Mouse (Mus musculus): Measurements from ENCODE around the gene Nefh. TPM values are rescaled to one million over a fixed set of nuclear protein-coding genes. Genes with fewer than 3 reads are reported as not detected.

Nefh gene
- total RNA-seq, 2 experiments from 2014 or later, result 0.15 TPM; not detected in 1

Small RNAs within 50 kb of the gene (microRNA-seq; reads per million reads assigned to microRNA genes)
- 0 reads per million in 2 experiments for gene Mir6918

Other genes starting within 250 kb of the Nefh start
- gene Uqcr10, start 243.7 kb downstream of the Nefh start, total RNA-seq (2021), result 1,000 to 10,000 TPM in 1 of 2 experiments, 100 to 1,000 TPM in 1; 914 to 1,010 TPM
- 10 to 100 TPM; 20.7 to 22.9 TPM for gene Zmat5, start 243.4 kb downstream of the Nefh start, total RNA-seq (2021)
- under 1 TPM; 0.33 to 0.74 TPM for gene Cabp7, start 201.3 kb downstream of the Nefh start, total RNA-seq (2021)
- gene Nf2, start 98.5 kb downstream of the Nefh start, total RNA-seq (2021), result 10 to 100 TPM; 45.7 to 47.4 TPM
- gene Nipsnap1, start 74.1 kb downstream of the Nefh start, total RNA-seq (2021), result 1 to 10 TPM in 1 of 2 experiments, under 1 TPM in 1; 0.42 to 1.1 TPM
- gene Thoc5, start 52.7 kb downstream of the Nefh start, total RNA-seq (2021), result 10 to 100 TPM; 12.9 to 14.0 TPM
- 10 to 100 TPM; 29.2 to 32.4 TPM for gene Ap1b1, start 38.8 kb upstream of the Nefh start, total RNA-seq (2021)
- under 1 TPM in 1 of 2 experiments, not detected in 1; 0.28 TPM for gene Rasl10a, start 110.1 kb upstream of the Nefh start, total RNA-seq (2021)
- gene Gas2l1, start 117.3 kb upstream of the Nefh start, total RNA-seq (2021), result 1 to 10 TPM; 3.9 to 4.9 TPM
- gene Rhbdd3, start 150.9 kb upstream of the Nefh start, total RNA-seq (2021), result 10 to 100 TPM; 24.4 to 26.0 TPM
- gene Ewsr1, start 151.2 kb upstream of the Nefh start, total RNA-seq (2021), result 10 to 100 TPM; 70.7 to 92.0 TPM
- gene Emid1, start 204.2 kb upstream of the Nefh start, total RNA-seq (2021), result 10 to 100 TPM; 11.7 to 17.6 TPM

Data from gastrocnemius, postnatal 36 days (tissue).